Mouse (Mus musculus) E14TG2a.4 (cell line): ENCODE measurements around the gene Trim47.

Source experiments
- CTCF ChIP-seq: conservative IDR thresholded peaks from 2 replicates; pipeline ENCODE4 v1.5.1; 2014; ENCODE audit warnings: low read length
- NANOG ChIP-seq: IDR thresholded peaks from 2 replicates; pipeline ENCODE4 v1.6.1; 2014; ENCODE audit warnings: borderline replicate concordance, low read length, mixed read lengths
- POU5F1 ChIP-seq: IDR thresholded peaks from 2 replicates; pipeline ENCODE4 v1.6.1; 2014; ENCODE audit warnings: low read length, borderline replicate concordance

DNA sequence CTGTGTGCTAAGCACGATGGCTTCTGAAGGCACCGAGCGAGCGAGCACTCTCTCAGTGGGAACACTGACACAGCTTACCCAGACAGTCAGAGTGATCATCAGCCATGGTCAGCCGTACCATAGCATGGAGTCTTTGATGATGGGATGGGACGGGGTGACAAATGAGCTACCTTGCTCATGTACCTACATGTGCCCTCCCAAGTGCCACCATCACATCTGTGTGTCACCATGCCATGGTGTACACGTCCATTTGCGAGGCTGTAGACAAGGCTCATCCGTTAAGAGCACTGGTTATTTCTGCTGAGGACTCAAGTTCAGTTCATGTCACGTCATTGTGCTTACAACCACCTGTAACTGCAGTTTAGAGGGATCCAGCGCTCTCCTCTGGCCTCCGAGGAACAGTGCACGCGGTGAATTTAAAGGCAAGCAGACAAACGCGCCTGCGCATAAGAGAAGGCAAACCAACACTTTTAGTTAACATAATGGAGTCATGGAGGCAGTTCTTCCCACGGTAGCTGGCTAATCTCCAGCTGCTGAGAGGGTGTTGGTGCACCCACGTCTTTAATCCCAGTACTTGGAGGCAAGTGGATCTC is 15.3 kb downstream of the Trim47 start:
- TF ChIP-seq CTCF (no peak), NANOG (no peak), POU5F1 (no peak)
